Comparison of ENCODE assay signal across 8 mouse cellular contexts in the genomic region with DNA sequence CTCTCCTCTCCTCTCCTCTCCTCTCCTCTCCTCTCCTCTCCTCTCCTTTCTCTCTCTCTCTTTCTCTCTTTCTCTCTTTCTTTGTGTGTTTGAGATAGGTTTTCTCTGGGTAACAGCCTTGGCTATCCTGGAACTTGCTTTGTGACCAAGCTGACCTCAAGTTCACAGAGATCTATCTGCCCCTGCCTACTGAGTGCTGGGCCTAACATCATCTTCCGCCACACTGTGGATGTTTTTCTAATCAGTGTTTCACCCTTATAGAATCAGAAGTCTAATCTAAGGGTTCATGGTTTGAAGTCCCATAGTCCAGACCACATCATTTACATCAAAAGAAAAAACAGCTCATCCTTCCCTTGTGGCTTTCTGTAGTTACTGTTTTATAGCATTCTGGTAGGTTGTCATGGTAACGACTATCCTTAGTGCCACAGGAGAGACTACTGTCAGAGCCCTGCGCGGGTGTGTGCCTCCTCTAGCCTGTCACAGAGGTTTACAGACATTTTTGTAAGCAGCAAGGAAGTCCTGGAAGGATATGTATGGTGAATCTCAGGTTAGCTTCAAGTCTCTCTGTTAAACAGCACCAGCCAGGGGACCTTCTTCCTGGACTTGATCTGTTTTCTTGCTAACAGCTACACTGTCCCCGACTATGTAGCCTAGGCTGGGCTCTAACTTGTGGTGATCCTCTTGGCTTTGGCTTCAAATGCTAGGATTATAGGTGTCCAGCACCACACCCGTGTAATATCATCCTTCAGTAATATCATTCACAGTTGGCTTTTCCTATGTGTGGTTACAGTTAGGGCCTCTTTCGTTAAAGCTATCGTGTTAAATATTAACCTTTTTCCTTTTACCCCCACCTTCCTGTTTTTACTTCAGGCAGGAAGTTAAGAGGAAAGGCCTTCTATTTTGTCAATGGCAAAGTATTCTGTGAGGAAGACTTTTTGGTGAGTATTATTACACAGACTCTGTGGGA. TPM values are rescaled to one million over a fixed set of nuclear protein-coding genes. Genes with fewer than 3 reads are reported as not detected.
A peak's percentile ranks its signal among the peaks of the same experiment; 100 is the strongest.
DNase-seq lines count a peak whose midpoint lies in the region; ATAC-seq and TF ChIP-seq lines count a peak whose summit lies in the region.
"Had no signal": no experiment of that assay in that cellular context is flagged by ENCODE, and none has a peak within 500 bp of the region (broad histone marks: within the 10 kb centered on the region; RNA-seq: fewer than 3 reads in every experiment).

No protein-coding gene starts in this region.

- H3K4me3 ChIP-seq in liver, embryonic 11.5 days (ENCODE audit: low read depth, low read length), result no peak overlapping the region
- no peak overlapping the region for H3K4me3 ChIP-seq in intestine, embryonic 16.5 days (ENCODE audit: low read length)
- H3K4me3 ChIP-seq in olfactory bulb, adult 2 months (ENCODE audit: insufficient read depth, low read depth, low read length), result no peak overlapping the region

- peaks cover 17% of the 10 kb centered on the region; the same call in 1 of the 2 replicates for H3K36me3 ChIP-seq in liver, embryonic 11.5 days (ENCODE audit: control insufficient read depth, insufficient read depth, low read length)
- H3K36me3 ChIP-seq in intestine, embryonic 16.5 days (ENCODE audit: control insufficient read depth, insufficient read depth, low read length), result peaks cover 13% of the 10 kb centered on the region

- no peaks in the 10 kb centered on the region for H3K27me3 ChIP-seq in liver, embryonic 11.5 days (replicated peaks; ENCODE audit: control insufficient read depth, insufficient read depth, low read length)
- H3K27me3 ChIP-seq in intestine, embryonic 16.5 days (replicated peaks; ENCODE audit: control insufficient read depth, insufficient read depth, low read length), result no peaks in the 10 kb centered on the region

- TF ChIP-seq CTCF in olfactory bulb, adult 2 months (IDR thresholded peaks at IDR 0.05; ENCODE audit: insufficient read depth, low read depth, low read length), result no peak

- no peak overlapping the region for H3K9ac ChIP-seq in liver, embryonic 11.5 days (ENCODE audit: low read depth, low read length)
- H3K9ac ChIP-seq in intestine, embryonic 16.5 days (ENCODE audit: low read depth, low read length), result no peak overlapping the region

- WGBS in liver, embryonic 11.5 days, result 71% methylated on average over 8 of the region's 8 CpGs
- WGBS in intestine, embryonic 16.5 days, result 44% methylated on average over 8 of the region's 8 CpGs
- 67% methylated on average over 8 of the region's 8 CpGs for WGBS in olfactory bulb, adult 2 months

- H3K4me1 ChIP-seq in liver, embryonic 11.5 days (replicated peaks; ENCODE audit: control insufficient read depth, insufficient read depth, low read length), result no peaks in the 10 kb centered on the region
- peaks cover 23% of the 10 kb centered on the region for H3K4me1 ChIP-seq in intestine, embryonic 16.5 days (ENCODE audit: control insufficient read depth, insufficient read depth, low read length)
- no peaks in the 10 kb centered on the region for H3K4me1 ChIP-seq in olfactory bulb, adult 2 months (ENCODE audit: control insufficient read depth, insufficient read depth, low read length)

- peak overlapping the region; percentile 67; the same call in 1 of the 2 replicates for H3K27ac ChIP-seq in liver, embryonic 11.5 days (ENCODE audit: low read depth, low read length)
- H3K27ac ChIP-seq in intestine, embryonic 16.5 days (ENCODE audit: low read length), result peak overlapping the region; percentile 63
- H3K27ac ChIP-seq in olfactory bulb, adult 2 months (ENCODE audit: insufficient read depth, low read depth, low read length), result peak overlapping the region; percentile 41; the same call in 1 of the 2 replicates

- TF ChIP-seq POLR2A in olfactory bulb, adult 2 months (IDR thresholded peaks at IDR 0.05; ENCODE audit: insufficient read depth, low read depth, low read length), result no peak

- H3K4me2 ChIP-seq in liver, embryonic 11.5 days, result 0 out of 2 replicates have a peak overlapping the region, but pooled peaks have one; percentile 8
- peak overlapping the region; percentile 20 for H3K4me2 ChIP-seq in intestine, embryonic 16.5 days (ENCODE audit: low read depth, low read length)

- H3K9me3 ChIP-seq in liver, embryonic 11.5 days (ENCODE audit: control insufficient read depth, low read length), result no peaks in the 10 kb centered on the region
- no peaks in the 10 kb centered on the region for H3K9me3 ChIP-seq in intestine, embryonic 16.5 days (ENCODE audit: control insufficient read depth, low read length)

- DNase-seq in liver, embryonic 11.5 days (ENCODE audit: low spot score), result peak; percentile 25
- DNase-seq in liver, result no peak
- DNase-seq in adrenal gland, adult 18-20 months (ENCODE audit: low spot score in 2 of 2), result no peak
- DNase-seq in gastrocnemius, postnatal 25 days, result no peak
- DNase-seq: retina, postnatal 1 day had no signal

- ATAC-seq in liver, embryonic 11.5 days (replicated peaks; ENCODE audit: low FRiP score), result no peak
- peak; percentile 97 for ATAC-seq in activated CD4-positive, CD25-positive, alpha-beta regulatory T cell, adult 4 months
- ATAC-seq in intestine, embryonic 16.5 days, result peak; percentile 75

RNA-seq across cellular contexts. Expression of gene Sacm1l, which starts 19.6 kb away (rescaled TPM):
- 44.5 and 55.3 TPM in 2 replicates for polyA plus RNA-seq in liver, embryonic 11.5 days (2014; fragmentation: Nextera tagmentation; extraction: Ambion mirVana)
- polyA plus RNA-seq in activated CD4-positive, CD25-positive, alpha-beta regulatory T cell, adult 4 months (2017; shearing (Covaris generic)), result 10 to 100 TPM; 45.6 to 59.3 TPM
- polyA plus RNA-seq in intestine, embryonic 16.5 days (2015; fragmentation: Nextera tagmentation; extraction: Ambion mirVana), result 74.4 and 87.4 TPM in 2 replicates
- polyA plus RNA-seq in olfactory bulb, adult 2 months (2012; ENCODE audit: insufficient read depth, insufficient read length, low replicate concordance, missing spikeins), result not detected in 2 replicates
- 100 to 1,000 TPM; 158 to 175 TPM for total RNA-seq in adrenal gland, adult 18-20 months (2021)
- total RNA-seq in gastrocnemius, postnatal 25 days (2021), result 10 to 100 TPM; 20.6 to 21.3 TPM

RNA-seq across cellular contexts. Expression of gene Limd1, which starts 31.4 kb away (rescaled TPM):
- polyA plus RNA-seq in liver, embryonic 11.5 days (2014; fragmentation: Nextera tagmentation; extraction: Ambion mirVana), result 41.7 and 42.2 TPM in 2 replicates
- polyA plus RNA-seq in activated CD4-positive, CD25-positive, alpha-beta regulatory T cell, adult 4 months (2017; shearing (Covaris generic)), result 10 to 100 TPM; 31.3 to 38.7 TPM
- polyA plus RNA-seq in intestine, embryonic 16.5 days (2015; fragmentation: Nextera tagmentation; extraction: Ambion mirVana), result 51.5 and 55.7 TPM in 2 replicates
- not detected in 2 replicates for polyA plus RNA-seq in olfactory bulb, adult 2 months (2012; ENCODE audit: insufficient read depth, insufficient read length, low replicate concordance, missing spikeins)
- total RNA-seq in adrenal gland, adult 18-20 months (2021), result 10 to 100 TPM; 24.7 to 36.9 TPM
- total RNA-seq in gastrocnemius, postnatal 25 days (2021), result 10 to 100 TPM; 25.8 to 29.2 TPM

Comparison
In these comparisons a context has a peak if more than half of its experiments do, and no peak if none do; other contexts are left out.
1. RNA of gene Limd1, which starts 31.4 kb away (polyA plus RNA-seq): 51.5 to 55.7 TPM in intestine, embryonic 16.5 days, 41.7 to 42.2 TPM in liver, embryonic 11.5 days and 31.3 to 38.7 TPM in activated CD4-positive, CD25-positive, alpha-beta regulatory T cell, adult 4 months; not detected in olfactory bulb, adult 2 months; every median in the first group is over 10 times any median in the second.
2. Peak in every context shown above with its lines, with median percentiles within 50 percentile points of each other: H3K27ac ChIP-seq.